Mouse (Mus musculus): ENCODE measurements around the gene Tnfrsf13c.
"Not testable (repeated sequence)": the region's sequence is repeated elsewhere in the genome, so short reads cannot be mapped to it uniquely, and the experiment has no call there.

Gene Tnfrsf13c

DNA sequence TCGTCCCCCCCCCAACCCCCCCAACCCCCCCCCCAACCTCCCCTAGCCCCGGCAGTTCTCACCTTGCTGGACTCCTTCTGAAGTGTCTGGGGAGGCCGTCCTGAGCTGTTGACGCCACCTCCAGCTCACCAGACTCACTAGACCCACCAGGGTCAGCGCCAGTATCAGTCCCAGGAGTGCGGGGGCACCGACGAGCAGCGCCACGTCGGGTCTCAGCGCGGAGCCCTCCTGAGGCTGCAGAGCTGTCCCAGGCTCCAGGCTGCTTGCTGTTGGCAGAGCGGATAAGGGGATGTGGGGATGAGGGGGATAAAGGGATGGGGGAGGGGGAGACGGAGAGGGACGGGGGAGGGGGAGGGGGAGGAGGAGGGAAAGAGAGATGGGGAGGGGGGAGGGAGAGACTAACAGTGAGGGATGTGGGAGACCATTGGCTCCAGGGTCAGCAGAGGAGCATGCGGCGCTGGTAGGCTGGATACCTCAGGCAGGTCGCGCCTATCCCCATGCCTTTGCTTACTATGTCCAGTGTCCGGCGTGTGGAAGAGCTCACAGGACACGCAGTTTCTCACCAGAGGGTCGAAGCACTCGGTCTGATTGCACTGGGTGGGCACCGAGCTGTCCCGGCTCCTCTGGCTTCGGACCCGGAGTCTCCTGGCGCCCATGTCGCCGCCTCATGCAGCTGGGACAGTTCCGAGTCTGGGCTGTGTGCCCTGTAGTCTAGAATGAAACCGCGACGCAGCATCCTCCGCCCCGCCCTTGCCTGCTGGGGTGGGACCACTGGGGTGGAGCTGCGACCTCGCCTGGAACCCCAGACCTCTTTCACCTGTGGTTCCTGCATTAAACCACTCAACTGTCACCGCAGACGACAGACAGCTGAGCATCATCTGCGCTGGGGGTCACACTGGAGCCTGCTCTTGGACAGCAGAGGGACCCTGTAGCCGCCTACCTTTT lies at the start of gene Tnfrsf13c:
Gene Tnfrsf13c, minus strand, starts transcription at position 713 of the 945 bp plus-strand sequence.
- no peak for DNase-seq

GRCm38 (mm10) chr15:82272295-82272694 lies 48.1 kb upstream of the Tnfrsf13c start:
- DNase-seq = peak; percentile 71

DNA sequence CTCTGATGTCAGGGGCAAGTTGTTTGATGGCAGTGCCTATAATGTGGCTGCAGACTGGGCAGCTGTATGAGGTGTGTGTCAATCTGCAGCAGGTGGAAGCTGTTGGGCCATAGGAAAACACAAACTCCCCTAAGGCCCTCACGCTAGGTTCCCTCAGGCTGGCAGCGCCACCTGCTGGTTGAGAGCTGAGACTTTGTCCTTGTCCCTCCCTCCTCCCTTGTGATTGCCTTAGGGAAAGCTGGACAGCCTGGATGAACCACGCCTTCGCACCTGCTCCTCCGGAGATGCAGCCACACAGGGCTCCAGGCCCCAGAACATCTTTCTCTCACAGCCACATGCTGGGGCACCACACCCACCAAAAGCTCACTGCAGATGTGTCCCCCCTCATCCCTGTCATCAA lies 47.0 kb upstream of the Tnfrsf13c start:
- peak; percentile 89 for DNase-seq

GRCm38 (mm10) chr15:82268783-82269182 lies 44.6 kb upstream of the Tnfrsf13c start:
- DNase-seq = peak; percentile 85

DNA sequence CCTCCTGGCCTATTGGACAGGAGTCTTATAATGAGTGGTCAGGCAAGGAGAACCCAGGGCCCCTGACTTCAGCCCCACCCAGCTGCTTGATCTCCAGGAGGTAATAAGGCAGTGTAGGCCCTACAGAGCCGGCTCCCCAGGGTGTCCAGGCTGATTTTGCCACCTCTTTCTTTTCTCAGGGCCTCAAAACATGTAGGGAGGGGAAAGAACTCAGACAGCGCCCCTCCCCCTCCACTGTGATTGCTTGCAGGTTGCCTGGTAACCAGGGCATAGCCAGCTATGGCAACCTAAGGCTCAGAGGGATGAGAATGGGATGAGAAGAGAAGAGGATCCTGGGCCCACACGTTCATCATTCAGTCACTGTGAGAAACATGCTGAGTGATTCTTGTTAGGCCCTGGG lies 44.0 kb upstream of the Tnfrsf13c start:
- peak; percentile 51 for DNase-seq

- peak; percentile 83 for DNase-seq
Measured at GRCm38 (mm10) chr15:82266356-82266755, 42.2 kb upstream of the Tnfrsf13c start.

- DNase-seq = peak; percentile 66
Measured at GRCm38 (mm10) chr15:82259510-82259909, 35.3 kb upstream of the Tnfrsf13c start.

- DNase-seq = peak; percentile 88
Measured at GRCm38 (mm10) chr15:82255944-82256383, 31.8 kb upstream of the Tnfrsf13c start.

- peak; percentile 53 for DNase-seq
Measured at GRCm38 (mm10) chr15:82255248-82255647, 31.1 kb upstream of the Tnfrsf13c start.

GRCm38 (mm10) chr15:82252097-82252496 lies 27.9 kb upstream of the Tnfrsf13c start, which contains the start of gene 1500009C09Rik:
1500009C09Rik (plus strand) TSS chr15:82252397.
- DNase-seq = no peak

DNA sequence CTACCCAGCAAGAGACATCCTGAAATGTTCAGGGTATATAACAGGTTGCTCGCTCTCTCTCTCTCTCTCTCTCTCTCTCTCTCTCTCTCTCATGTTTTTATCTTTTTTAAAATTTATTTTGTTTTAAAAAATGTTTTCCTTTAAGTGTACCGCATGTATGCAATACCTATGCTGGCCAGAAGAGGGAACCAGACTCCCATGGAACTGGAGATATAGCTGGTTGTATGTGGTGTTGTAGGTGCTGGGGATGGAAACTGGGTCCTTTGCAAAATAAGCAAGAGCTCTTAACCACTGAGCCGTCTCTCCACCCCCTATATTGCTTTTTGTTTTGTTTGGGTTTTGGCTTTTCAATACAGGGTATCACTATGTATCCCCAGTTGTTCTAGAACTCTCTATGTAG lies 27.4 kb upstream of the Tnfrsf13c start:
- no peak for DNase-seq

GRCm38 (mm10) chr15:82247131-82247776 lies 23.1 kb upstream of the Tnfrsf13c start:
- no peak for DNase-seq

DNA sequence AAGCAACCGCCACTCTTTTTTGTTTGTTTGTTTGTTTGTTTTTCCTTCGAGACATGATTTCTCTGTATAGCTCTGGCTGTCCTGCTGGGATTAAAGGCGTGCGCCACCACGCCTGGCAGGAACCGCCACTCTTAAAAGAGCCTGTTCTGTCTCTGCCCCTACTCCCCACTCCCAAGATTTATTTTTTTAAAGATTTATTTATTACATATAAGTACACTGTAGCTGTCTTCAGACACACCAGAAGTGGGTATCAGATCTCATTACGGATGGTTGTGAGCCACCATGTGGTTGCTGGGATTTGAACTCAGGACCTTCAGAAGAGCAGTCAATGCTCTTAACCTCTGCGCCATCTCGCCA lies 20.6 kb upstream of the Tnfrsf13c start:
- DNase-seq = not testable (repeated sequence)

- peak; percentile 90 for DNase-seq
Measured at GRCm38 (mm10) chr15:82244115-82244804, 20.1 kb upstream of the Tnfrsf13c start, which contains the start of gene Cenpm. Cenpm (minus strand) TSS chr15:82244748.

GRCm38 (mm10) chr15:82243742-82244114 lies 19.6 kb upstream of the Tnfrsf13c start:
- DNase-seq = no peak

DNA sequence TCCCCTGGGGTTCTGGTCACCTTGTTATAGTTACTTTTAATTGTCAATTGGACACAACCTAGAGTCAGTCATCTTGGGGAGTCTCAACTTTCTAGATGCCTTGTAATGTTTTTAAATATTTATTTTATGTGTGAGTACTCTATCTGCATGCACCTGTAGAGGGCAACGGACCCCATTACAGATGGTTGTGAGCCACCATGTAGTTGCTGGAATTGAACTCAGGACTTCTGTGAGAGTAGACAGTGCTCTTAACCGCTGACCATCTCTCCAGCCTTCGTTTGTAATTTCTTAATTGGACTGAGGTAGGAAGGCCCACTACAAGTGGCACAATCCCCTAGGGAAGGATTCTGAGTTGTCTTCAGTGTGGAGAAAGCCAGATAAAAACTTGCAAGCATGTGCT lies 19.1 kb upstream of the Tnfrsf13c start:
- no peak for DNase-seq

- DNase-seq = peak; percentile 95
Measured at GRCm38 (mm10) chr15:82236565-82236964, 12.4 kb upstream of the Tnfrsf13c start.

DNA sequence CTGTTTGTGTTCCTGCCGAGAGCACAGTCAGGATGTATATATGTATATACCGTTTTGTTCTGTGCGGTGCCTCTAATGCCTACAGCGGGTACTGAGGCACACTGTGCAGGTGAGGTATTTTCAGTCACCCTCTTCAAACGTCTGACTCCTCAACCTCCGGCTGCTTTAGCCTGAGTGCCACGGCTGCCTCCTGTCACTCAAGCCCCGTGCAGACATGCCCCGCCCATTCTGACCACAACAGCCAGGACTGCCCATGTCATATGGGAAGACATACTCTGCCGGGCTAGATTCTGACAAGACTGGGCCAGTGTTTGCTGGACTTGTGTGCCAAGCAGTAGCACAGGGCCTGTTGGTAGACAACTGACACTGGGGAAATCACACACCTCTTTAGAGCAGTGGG lies 11.5 kb upstream of the Tnfrsf13c start:
- DNase-seq = peak; percentile 38

- DNase-seq = no peak
Measured at GRCm38 (mm10) chr15:82232651-82233050, 8.5 kb upstream of the Tnfrsf13c start.

DNA sequence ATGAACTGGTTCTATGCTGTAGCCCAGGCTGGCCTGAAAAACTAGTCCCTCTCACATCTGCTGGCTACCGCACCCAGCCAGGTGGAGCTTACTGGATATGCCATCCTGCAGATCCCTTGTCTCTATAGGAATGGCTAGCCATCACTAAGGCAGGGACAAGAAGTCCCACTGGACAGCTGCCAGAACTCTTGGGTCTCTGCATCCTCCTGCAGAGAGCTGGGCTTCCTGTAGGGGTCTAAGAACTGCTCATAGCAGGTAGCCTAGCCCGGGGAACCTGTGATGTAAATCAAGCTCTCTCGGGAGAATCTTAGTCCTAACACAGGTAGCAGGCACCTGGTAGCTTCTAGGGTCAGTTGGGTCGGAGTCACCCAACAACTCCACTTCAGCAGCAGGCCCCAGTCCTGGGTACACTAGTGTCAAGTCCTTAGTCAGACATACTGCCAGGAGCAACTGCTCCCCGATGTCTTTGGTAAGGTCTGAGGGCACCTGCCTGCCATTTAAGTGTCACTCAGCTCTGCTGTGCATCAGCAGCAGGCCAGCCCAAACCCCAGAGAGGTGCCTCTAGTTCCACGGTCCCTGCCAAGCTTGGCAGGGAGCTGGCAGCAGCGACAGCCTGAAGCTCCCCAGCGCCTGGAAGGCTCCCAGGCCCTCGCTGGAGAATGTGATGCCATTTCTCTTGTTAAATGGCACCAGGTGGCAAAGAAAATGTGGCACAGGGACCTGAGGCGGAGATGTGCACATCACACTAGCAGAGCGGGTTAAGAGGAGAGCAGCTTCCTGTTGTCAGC lies 7.6 kb upstream of the Tnfrsf13c start:
- DNase-seq = peak; percentile 94

DNA sequence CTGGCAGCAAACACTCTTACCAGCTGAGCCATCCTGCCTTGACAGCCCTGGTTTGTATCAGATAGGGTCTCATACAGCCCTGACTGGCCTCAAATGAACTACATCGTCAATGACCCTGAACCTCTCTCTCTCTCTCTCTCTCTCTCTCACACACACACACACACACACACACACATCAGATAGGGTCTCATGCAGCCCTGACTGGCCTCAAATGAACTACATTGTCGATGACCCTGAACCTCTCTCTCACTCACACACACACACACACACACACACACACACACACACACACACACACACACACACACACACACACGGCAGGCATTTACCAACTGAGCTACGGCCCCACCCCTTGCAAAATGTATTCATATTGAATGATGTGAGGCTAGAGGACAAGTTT lies 6.9 kb upstream of the Tnfrsf13c start:
- DNase-seq = no peak

- peak; percentile 31 for DNase-seq
Measured at GRCm38 (mm10) chr15:82230098-82230611, 6.0 kb upstream of the Tnfrsf13c start.

Data from cerebellum, adult 9-10 months (tissue).